Mouse (Mus musculus) liver, postnatal 0 days (tissue): ENCODE measurements around the gene Awat2.

Experiments used
- CTCF ChIP-seq: sonication (generic); IDR thresholded peaks from 2 replicates; pipeline ENCODE4 v1.5.1; 2016; ENCODE audit warnings: antibody characterized with exemption, low read depth
- EP300 ChIP-seq: IDR thresholded peaks from 2 replicates; pipeline ENCODE4 v1.6.1; 2016; ENCODE audit warnings: antibody characterized with exemption, low read depth, mild to moderate bottlenecking

GRCm38 (mm10) chrX:100443532-100443931 lies 1.0 kb upstream of the Awat2 start:
- TF ChIP-seq CTCF (no peak), EP300 (no peak)
